Mouse (Mus musculus): ENCODE data around the gene Miip.
A peak's percentile ranks its signal among the peaks of the same experiment; 100 is the strongest.
"Not testable (repeated sequence)": the region's sequence is repeated elsewhere in the genome, so short reads cannot be mapped to it uniquely, and the experiment has no call there.

The Miip gene

GRCm38 (mm10) chr4:147869238-147869637 is 622 bp upstream of the Miip start:
- DNase-seq (ENCODE audit: low spot score): no peak

DNA sequence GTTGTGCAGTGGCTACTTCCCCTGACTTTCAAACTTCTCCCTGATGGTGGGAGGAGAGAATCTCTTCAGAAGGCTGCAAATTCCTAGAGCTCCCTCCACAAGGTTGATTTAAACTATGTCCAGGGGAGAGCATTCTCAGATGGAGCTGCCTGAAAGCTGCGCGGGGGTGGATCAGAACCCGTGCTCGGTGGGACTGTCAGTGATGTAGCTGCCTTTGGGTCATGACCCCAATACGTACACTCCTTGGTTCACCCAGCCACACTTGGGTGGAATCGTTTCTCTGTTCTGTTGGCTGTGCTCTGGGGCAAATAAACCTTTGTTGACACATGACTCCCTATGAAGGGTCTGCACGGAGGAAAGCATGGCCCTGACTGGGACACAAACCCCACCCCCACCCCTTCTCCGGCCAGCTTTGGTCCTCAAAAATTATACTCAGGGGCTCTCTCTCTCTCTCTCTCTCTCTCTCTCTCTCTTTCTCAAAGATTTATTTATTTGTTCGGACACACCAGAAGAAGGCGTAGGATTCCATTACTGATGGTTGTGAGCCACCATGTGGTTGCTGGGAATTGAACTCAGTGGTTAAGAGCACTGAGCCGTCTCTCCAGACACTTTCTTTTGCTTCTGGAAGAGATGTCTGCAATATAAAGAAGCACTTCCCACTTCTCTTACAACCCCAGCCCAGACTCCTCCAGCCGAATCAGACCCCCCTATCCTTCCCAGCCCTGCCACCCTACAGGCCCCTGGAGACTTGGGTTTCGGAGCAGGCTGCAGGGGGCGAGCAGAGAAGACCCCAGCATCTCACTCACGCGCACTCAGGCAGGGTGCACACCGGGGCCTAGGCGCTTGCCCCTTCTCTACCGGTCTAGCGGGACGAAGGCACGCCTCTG is 810 bp downstream of the Miip start:
- peak; percentile 47 for DNase-seq (ENCODE audit: low spot score)

- DNase-seq (ENCODE audit: low spot score): not testable (repeated sequence)
These were observed 1.8 kb downstream of the Miip start for GRCm38 (mm10) chr4:147866793-147867192.

GRCm38 (mm10) chr4:147866056-147866455 is 2.6 kb downstream of the Miip start:
- DNase-seq (ENCODE audit: low spot score): no peak

DNA sequence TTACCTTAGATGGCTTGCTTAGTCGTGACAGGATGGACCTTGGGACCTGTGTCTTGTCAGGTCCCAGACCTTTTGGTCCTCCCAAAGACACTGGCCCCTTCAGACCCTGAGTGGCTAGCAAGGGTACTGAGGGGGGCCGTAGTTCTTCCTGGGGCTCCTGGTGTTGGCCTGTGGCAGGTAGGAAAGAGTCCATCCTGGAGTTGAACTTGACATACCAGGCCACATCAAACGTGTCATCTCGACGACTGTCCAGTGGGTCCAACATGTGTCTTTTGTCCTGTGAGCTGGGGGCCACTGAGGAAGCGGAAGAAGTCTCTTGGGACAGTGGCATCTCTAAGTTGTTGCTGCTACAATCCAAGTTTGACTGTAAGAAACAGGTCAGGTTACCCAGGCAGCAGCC is 3.0 kb downstream of the Miip start:
- DNase-seq (ENCODE audit: low spot score): no peak

GRCm38 (mm10) chr4:147862051-147862450 is 6.6 kb downstream of the Miip start:
- DNase-seq (ENCODE audit: low spot score): no peak

DNA sequence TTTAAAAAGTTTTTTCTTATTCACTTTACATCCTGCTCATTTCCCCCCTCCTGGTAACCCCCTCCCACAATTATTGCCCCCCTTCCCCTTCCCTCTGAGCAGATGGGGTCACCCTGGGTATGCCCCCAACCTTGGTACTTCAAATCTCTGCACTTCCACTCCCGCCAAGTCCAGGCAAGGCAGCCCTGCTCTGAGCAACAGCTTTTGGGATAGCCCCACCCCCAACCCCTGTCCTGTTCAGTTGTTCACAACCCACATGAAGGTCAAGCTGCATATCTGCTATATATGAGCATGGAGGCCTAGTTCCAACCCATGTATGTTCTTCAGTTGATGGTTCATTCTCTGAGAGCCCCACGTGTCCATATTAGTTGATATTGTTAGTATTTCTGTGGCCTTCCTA is 17.8 kb downstream of the Miip start:
- DNase-seq (ENCODE audit: low spot score): no peak

- DNase-seq (ENCODE audit: low spot score): no peak
These were observed 20.0 kb downstream of the Miip start for GRCm38 (mm10) chr4:147848584-147848991.

DNA sequence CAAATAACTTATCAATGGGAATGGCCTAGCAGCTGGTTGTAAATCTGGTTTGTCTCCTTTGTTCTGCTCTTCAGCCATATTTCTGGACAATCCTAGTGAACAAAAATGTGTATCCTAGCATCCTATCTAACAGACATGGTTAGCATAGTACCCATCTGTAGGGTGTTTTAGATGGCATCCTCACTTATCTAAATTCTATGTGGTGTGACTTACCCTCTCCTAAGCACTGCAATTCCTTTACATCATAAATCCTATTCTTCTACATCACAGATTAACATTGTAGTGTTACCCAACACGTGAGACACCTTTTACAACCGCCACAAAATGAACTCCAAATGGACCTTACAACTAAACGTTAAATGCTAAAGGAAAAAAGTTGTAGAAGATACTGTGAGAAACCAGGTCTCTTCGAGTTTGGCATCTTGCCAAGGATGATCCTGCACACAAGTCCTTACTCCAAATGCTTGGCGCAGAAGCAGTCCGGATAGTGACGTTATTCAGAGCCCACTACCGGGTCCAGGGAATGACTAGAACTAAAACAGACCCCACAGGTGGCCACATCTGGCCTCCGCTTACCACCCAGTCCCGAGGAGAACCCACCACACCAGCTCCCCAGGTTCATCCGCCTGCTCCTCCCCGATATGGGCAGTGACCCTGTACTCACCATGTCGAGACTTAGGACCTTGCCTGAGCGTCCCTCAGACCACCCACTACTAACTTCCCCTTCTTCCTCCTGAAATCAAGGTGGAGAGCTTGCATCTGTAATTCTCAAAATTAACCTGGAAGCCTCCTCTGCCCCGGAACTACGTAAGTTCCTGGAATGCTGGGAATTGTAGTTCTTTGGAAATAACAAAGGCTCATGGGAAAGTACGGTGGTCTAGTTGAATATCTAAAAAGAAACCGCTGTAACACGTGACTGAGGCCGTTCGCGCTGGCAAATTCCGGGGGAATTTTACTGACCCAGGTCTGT is 20.7 kb downstream of the Miip start, which contains the start of gene Zfp933:
Gene Zfp933, minus strand, starts transcription at position 753 of the 970 bp plus-strand sequence.
- peak; percentile 93 for DNase-seq (ENCODE audit: low spot score)

DNA sequence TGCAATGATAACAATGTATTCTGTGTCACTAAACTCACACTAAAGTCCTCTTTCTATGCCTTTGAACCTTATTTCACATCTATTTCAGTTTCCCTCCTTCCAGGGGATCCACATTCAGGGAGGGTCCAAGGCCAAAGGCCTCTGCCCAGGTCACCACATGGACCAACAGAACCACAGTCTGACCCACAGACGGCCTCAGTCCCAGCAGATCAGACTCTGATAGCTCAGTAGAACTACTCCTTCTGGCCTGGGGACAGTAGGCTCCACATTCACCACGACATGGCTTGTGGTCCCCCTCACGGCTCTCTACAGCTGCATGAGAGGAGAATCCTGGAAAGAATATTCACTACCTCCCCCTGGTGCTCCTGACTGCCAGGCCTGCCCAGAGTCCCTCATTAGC is 25.7 kb downstream of the Miip start:
- no peak for DNase-seq (ENCODE audit: low spot score)

GRCm38 (mm10) chr4:147839282-147839681 is 29.3 kb downstream of the Miip start:
- not testable (repeated sequence) for DNase-seq (ENCODE audit: low spot score)

DNA sequence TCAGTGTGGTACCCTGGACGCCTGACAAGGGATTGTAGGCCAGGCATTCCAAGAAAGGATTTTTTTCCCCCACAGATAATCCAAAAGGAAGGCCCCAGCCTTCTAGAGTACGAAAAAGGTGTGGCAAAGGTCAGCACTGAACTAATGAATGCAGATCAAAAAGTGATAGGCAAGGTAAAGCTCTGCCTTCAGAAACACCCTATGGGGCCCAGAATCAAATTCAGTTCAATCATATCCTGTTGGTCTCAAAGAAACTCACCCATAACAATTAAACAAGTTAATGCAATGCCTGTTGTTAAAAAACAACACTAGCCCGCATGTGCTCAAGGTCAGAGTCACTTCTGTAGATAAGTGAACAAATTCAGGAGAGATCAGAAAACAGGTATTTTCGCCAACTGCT is 44.2 kb downstream of the Miip start:
- DNase-seq (ENCODE audit: low spot score): no peak

DNA sequence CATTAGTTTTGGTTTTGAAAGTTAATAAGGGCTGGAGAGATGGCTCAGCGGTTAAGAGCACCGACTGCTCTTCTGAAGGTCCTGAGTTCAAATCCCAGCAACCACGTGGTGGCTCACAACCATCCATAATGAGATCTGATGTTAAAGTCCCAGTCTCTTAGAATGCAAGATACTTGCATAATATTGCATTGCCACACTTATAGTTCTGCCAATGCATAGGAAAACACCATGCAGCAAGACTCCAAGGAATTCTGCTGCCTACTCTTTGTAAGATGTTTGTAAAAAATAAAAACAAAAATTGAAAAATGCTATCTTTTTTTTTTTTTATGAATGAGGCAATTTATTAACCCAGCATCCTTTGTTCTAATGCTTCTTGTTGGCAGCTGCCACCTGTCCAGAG is 47.2 kb downstream of the Miip start:
- DNase-seq (ENCODE audit: low spot score): not testable (repeated sequence)

DNA sequence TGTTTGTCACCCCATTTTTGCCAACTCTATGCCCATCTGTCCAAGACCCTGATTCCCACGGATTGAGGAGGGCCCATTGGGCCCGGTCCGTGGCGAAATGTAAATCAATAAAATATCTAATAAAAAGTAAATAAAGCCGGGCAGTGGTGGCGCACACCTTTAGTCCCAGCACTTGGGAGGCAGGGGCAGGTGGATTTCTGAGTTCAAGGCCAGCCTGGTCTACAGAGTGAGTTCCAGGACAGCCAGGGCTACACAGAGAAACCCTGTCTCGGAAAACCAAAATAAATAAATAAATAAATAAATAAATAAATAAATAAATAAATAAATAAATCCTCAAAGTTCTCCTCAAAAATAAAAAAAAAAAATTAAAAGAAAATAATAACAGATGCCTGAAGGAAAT is 49.0 kb downstream of the Miip start:
- not testable (repeated sequence) for DNase-seq (ENCODE audit: low spot score)

GRCm38 (mm10) chr4:147814592-147815167 is 53.9 kb downstream of the Miip start:
- DNase-seq (ENCODE audit: low spot score): peak; percentile 61

GRCm38 (mm10) chr4:147813249-147813765 is 55.3 kb downstream of the Miip start:
- DNase-seq (ENCODE audit: low spot score): no peak

All from MN1 (cell line).